Mouse (Mus musculus): ENCODE measurements around the gene Emc3.

The Emc3 gene

DNA sequence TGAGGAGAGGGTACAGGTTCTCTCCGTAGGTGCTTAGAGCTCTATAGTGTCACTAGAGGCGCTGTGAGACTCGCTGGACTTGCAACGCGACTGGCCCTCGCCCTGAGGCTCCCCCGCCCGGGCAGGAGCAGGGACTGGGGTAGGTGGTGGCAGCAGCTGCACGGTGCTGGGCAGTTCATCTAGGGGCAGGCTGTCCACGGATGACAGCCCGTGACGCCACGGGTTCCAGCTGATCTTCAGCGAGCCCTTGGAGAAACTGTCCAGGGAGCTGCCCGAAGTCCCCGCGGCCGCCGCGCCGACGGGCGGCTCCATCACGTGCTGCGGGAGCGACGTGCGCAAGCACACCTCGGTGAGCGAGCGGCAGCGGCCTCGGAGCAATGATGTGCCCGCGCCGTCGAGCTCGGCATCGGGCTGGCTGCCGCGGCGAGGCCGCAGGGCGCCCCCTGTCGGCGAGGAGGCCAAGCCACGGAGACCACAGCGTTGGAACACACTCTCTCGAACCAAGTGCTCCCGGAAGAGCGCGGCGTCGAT, 37.1 kb downstream of the Emc3 start:
- DNase-seq, result peak; percentile 56

DNA sequence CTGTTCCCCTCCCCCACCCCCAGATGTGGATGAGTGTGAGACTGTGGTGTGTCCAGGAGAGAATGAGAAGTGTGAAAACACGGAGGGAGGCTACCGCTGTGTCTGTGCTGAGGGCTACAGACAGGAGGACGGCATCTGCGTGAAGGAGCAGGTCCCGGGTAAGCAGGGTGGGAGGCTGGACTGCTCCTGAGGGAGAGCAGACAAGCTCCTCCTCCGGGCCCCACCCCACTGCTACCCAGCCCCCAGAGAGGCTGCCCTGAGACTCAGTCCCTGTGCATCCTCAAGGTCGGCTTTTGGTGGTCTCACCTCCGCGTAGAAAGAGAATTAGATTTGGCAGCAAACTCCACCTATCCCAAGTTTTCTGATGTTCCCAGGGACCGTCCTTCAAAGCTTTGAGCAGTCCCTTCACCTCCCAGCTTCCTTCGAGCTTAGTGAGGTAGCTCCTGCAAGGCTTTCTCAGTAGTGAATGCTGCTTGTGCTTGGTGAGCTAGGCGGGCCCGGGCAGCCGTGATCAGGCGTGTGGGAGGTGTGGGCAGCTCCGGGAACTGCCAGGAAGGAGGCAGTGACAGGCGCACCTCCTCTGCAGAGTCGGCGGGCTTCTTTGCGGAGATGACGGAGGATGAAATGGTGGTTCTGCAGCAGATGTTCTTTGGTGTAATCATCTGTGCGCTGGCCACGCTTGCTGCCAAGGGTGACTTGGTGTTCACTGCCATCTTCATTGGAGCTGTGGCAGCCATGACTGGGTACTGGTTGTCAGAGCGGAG, 39.2 kb downstream of the Emc3 start:
- peak; percentile 25 for DNase-seq

DNA sequence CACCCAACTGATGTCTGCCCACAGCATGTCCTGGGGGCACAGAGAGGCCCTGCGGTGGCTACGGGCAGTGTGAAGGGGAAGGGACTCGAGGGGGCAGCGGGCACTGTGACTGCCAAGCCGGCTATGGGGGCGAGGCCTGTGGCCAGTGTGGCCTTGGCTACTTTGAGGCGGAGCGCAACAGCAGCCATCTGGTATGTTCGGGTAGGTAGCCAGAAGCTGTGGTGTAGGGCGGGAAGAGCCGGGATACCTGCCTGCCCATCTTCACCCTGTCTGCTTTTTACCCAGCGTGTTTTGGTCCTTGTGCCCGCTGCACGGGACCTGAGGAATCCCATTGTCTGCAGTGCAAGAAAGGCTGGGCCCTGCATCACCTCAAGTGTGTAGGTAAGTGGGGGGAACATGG, 42.0 kb downstream of the Emc3 start:
- DNase-seq, result peak; percentile 51

DNA sequence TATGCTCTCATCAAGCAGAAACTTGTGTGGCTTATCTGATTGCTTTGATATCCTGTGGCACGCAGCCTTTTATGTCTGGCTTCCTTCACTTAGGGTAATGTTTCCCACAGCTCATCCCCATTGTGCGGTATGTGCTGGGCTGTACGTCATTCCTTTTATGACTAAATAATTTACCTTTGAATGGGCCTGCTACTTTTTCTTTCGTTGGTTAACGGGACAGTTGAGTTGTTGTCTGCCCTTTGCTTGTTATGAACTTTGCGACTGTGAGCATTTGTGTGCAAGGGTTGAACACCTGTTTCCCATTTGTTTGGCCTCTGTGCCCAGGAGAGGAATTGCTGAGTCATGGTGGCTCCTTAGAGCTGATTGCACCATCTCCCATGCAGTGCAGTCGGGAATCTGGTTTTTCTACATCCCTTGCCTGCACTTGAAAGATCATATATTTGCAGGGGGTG, 44.3 kb downstream of the Emc3 start:
- DNase-seq, result no peak

DNA sequence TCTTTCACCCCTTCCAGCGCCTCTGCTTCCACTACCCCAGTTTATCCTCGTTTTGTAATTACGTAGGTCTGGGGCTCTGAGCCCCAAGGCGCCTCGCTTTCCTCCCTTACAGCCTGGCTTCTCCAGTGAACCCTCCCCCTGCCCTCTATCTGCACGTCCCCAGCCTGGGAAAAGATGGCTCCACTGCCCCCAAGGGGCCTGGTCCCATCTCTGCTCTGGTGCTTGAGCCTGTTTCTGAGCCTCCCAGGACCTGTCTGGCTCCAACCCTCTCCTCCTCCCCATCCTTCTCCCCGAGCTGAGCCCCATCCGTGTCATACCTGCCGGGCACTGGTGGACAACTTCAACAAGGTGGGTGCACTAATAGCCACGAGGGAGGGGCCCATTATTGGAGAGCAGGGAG, 47.7 kb downstream of the Emc3 start:
- peak; percentile 72 for DNase-seq

DNA sequence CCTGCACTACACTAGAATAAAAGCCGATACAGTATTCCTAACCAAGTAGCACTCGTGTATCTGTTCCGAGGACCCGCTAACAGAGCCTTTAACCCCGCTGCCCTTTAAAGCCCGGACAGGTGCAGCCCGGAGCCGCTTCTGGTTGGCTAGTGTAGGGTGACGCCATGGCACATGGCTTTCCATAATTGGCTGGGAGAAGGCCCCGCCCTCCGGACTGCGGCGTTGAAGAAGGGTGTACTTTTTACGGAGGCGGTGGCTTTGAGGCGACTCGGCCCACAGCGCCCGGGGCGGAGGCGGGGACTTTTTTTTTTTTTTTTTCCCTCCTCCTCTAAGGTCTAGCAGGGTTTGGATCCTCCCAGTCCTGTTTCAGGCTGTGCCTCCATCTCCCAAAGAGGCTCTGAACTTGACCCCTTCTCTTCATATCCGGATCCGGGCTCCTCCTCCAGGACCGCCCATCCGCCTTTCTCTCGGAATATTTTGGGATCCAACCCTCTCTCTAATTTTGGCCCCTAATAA, 48.3 kb downstream of the Emc3 start, which contains the start of gene Creld1:
Gene Creld1 (plus strand): TSS at position 198 of the 516 bp plus-strand sequence.
- DNase-seq, result peak; percentile 97

DNA sequence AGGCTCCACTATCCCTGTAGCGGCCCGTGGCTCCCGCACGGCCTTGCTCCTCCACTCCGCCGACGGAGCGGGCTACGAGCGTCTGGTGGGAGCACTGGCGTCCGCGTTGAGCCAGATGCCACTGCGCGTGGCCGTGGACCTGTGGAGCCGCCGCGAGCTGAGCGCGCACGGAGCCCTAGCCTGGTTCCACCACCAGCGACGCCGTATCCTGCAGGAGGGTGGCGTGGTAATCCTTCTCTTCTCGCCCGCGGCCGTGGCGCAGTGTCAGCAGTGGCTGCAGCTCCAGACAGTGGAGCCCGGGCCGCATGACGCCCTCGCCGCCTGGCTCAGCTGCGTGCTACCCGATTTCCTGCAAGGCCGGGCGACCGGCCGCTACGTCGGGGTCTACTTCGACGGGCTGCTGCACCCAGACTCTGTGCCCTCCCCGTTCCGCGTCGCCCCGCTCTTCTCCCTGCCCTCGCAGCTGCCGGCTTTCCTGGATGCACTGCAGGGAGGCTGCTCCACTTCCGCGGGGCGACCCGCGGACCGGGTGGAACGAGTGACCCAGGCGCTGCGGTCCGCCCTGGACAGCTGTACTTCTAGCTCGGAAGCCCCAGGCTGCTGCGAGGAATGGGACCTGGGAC, 48.9 kb downstream of the Emc3 start:
- DNase-seq, result peak; percentile 70

DNA sequence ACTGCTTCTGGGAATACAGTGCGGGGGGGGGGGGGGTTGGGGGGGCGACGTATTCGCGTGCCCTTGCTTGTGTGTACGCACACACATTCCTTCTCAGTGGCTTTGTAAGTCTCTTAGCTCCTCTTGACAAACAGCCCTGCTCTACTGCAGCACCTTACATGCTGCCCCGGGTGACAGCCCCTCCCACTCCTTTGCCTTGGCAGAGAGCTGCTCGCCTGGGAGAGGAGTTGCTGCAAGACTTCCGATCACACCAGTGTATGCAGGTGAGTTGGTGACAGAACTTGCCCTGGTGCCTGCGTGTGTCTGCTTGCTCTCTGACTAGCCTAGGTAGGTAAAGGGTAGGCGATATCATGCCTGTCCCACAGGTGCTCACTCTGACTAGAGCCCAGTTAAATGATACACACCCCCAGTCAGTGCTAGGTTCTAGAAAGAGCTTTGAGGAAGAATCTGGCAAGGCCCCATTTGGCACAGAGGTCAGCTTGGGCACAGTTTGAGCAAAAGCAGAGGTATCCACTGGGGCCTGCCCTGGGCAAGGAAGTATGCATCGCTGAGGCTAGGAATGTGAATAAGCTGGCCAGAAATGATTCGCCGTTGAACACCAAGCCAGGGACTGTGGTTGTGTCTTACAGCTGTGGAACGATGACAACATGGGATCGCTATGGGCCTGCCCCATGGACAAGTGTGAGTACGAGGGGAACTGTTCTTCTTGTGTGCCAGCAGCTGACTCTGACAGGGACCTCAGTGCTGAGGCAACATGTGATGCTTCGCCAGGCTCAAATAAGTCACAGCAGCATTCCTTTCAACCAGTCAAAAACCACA, 50.7 kb downstream of the Emc3 start:
- no peak for DNase-seq

DNA sequence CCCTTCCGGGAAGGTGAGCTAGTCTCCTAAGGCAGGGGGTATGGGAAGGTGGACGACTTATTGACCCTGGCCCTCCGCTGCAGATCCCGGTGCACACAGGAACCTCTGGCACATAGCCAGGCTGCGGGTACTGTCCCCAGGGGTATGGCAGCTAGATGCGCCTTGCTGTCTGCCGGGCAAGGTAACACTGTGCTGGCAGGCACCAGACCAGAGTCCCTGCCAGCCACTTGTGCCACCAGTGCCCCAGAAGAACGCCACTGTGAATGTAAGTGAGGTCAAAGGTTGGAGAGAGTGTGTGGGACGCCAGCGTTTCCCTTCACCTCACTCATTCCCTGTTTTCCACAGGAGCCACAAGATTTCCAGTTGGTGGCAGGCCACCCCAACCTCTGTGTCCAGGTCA, 52.5 kb downstream of the Emc3 start:
- DNase-seq, result peak; percentile 23

DNA sequence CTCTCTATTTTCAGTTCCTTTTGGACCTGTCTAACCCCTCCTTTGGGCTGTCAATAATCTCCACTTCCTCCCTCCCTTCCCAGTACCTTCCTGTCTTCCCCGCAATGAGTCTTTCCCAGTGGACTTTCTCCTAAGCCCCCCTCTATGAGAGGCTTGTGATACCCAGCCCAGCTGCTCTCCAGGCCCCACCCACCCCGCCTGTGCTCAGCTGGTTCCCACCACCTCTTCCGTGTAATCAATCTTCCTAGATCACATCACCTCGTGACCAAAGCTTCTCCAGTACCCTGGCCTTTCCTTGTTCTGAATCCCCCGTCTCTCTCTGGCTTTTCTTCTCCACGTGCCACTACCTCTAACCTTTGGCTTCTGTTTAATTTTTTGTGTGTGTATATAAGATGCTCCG, 54.1 kb downstream of the Emc3 start:
- no peak for DNase-seq

DNA sequence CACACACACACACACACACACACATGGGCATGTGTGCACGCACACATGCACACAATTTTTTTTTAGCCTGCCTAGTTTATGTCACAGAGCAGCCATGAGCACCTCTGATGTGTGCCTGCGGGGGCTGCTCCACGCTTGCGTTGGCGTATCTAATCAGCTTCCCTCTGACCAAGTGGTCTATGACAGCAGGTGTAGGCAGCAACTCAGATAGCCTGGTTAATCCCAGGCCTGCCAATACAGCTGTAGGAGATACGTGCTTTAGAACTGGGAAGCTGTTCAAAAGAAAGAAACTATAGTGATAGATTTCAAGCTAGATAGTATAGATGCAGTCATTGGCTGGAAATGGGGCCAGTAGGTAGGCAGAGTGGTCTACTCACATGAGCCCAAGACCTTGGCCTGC, 57.7 kb downstream of the Emc3 start:
- DNase-seq, result no peak

DNA sequence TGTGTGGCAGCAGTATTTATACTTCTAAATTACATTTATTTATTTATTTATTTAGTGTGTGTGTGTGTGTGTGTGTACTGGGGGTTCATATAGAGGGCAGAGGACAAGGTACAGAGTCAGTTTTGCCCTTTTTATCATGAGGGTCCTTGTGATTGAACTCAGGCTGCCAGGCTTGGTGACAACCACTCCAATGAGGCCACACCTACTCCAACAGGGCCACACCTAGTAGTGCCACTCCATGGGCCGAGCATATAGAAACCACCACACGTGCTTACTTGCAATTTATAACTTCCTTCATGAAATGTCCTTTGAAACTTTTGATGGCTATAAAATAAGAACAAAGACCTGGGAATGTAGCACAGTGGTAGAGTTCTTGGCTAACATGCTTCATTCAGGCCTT, 58.2 kb downstream of the Emc3 start:
- DNase-seq, result no peak

DNA sequence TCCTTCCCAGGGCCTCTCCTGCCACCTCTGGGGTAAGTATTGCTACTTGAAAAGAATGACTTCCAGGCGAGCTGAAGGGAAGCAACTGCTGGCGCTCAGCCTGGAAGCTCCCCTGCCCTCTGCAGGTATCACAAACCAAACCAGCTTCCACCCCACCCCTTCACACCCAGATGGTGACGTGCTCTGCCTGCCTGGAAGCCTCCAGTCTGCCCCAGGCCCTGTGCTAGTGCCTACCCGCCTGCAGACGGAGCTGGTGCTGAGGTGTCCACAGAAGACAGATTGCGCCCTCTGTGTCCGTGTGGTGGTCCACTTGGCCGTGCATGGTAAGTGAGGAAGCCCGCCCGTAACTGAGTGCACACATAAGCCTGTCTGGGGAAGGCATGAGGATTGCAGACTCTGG, 59.4 kb downstream of the Emc3 start:
- no peak for DNase-seq

DNA sequence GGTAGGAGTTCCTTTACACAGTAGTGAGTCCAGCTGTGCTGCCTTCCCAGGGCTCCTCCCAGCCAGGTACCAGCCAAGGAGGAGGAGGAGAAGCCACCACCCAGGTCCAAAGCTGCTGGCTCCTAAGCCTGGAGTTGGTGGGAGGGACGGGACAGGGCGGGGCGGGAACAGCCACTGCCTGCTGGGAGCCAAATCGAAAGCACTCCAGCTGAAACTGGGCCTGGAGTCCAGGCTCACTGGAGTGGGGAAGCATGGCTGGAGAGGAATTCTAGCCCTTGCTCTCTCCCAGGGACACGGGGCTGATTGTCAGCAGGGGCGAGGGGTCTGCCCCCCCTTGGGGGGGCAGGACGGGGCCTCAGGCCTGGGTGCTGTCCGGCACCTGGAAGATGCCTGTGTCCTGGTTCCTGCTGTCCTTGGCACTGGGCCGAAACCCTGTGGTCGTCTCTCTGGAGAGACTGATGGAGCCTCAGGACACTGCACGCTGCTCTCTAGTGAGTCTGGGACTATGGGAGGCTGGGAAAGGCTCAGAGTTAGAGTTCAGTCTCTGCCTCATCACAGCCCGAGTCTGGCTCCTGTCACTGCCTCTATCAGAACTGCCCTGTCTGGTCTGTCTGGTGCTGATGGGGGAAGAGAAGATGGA, 60.0 kb downstream of the Emc3 start, which contains the start of gene Il17rc:
Gene Il17rc (plus strand): TSS at position 131 of the 640 bp plus-strand sequence.
- peak; percentile 43 for DNase-seq

DNA sequence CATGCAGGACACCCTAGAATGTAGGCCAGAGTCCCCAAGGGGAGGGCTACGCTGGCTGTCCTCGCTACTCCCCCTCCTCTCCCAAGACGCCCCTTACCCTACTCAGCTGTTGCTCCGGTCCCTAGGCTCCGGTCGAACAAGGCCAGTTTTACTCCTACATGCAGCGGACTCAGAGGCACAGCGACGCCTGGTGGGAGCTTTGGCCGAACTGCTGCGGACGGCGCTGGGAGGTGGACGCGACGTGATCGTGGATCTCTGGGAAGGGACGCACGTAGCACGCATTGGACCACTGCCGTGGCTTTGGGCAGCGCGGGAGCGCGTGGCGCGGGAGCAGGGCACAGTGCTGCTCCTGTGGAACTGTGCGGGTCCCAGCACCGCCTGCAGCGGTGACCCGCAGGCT, 62.0 kb downstream of the Emc3 start:
- peak; percentile 82 for DNase-seq

DNA sequence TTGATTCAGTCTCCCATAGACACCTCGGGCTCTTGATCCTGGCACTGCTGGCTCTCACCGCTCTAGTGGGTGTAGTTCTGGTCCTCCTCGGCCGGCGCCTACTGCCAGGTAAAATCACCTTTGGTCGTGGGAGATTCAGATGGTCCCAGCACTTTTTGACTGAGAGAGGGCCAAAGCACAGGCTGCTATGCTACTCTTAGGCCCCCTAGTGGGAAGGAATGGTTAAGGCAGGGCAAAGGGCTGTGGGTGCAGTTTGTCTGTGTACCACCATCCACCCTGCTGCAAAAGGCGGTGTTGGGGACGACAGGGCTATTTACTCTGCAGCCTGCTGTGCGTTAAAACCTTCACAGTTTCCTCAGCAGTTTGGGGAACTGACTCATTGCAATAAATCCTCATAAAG, 62.4 kb downstream of the Emc3 start:
- DNase-seq, result peak; percentile 74

DNA sequence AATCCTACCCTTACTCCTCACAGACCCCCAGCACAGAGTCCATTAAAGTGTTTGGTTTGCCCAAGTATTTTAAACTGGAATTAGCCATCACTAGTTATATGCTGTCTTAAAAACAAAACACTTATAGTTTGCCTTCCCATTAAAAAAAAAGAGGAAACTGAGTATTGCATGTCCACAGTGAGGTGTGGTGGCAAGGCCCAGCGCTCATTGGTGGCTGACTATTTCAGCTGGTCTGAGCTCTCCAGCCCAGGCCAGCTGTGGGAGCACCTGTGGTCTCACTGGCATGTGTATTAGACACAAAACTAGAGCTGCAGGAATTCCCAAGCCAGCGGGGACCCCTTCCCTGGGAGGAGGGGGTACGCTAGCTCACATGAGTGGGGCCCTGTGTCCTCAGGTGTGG, 62.9 kb downstream of the Emc3 start:
- DNase-seq, result no peak

DNA sequence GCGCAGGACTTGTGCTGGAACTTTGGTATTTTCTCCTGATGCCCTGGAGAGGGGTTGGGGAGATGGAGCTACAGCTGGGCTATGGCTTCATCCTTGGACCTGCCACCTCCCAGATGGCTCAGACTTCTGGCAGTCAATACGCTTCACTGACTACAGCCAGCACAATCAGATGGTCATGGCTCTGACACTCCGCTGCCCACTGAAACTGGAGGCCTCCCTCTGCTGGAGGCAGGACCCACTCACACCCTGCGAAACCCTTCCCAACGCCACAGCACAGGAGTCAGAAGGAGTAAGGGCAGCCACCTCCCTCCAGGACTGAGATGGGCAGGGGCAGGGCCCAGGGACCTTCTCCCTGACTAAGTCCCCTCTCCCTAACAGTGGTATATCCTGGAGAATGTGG, 65.8 kb downstream of the Emc3 start:
- DNase-seq, result no peak
